Mouse (Mus musculus) neural tube, postnatal 0 days (tissue): ENCODE results near the gene Cstf3. TPM values are rescaled to one million over a fixed set of nuclear protein-coding genes. Genes with fewer than 3 reads are reported as not detected.

Experiments used
- polyA plus RNA-seq: library from polyadenylated mRNA; unstranded; fragments of >200 nt; fragmentation: Nextera tagmentation; extraction: Ambion mirVana; gene quantifications from 2 replicates; pipeline ENCODE4 v1.2.1, GENCODE M21; 2015

The Cstf3 gene
- polyA plus RNA-seq: 58.7 and 59.4 TPM in 2 replicates

DNA sequence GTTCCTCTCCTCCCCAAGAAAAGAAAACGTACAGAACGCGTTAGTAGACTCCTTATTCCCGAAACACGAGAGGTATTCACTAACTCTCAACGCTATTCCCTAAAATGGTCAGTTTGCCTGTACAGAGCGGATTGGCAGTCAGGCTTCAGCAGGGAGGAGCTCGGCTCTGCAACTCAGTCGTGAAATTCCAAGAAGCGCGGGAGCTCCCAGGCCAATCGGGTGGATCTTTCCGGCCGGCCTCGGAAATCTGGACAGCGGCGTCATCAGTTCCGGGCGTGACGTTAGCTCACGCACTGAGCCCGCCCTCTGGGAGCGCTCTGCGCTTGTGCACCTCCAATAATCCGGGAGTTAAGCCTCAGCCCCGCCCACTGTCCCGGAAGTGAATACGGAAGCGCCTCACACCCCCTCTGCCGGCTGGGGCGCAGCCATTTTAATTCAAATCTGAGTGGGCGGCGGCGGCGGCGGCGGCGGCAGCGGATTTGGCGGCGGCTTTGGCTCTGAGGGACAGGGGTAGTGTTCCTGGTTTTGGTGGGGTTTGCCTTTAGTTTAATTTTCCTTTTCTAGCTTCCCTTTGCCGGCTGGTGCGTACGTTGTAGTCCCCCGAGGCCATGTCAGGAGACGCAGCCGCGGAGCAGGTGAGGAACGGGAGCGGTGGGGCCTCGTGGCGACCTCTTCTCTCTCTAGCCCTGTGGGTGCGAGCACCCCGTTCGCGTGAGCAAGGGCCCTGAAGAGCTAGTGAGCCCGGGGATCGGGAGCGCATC, at the start of gene Cstf3:
Cstf3 (plus strand) TSS at position 456 of the 761 bp plus-strand sequence.

DNA sequence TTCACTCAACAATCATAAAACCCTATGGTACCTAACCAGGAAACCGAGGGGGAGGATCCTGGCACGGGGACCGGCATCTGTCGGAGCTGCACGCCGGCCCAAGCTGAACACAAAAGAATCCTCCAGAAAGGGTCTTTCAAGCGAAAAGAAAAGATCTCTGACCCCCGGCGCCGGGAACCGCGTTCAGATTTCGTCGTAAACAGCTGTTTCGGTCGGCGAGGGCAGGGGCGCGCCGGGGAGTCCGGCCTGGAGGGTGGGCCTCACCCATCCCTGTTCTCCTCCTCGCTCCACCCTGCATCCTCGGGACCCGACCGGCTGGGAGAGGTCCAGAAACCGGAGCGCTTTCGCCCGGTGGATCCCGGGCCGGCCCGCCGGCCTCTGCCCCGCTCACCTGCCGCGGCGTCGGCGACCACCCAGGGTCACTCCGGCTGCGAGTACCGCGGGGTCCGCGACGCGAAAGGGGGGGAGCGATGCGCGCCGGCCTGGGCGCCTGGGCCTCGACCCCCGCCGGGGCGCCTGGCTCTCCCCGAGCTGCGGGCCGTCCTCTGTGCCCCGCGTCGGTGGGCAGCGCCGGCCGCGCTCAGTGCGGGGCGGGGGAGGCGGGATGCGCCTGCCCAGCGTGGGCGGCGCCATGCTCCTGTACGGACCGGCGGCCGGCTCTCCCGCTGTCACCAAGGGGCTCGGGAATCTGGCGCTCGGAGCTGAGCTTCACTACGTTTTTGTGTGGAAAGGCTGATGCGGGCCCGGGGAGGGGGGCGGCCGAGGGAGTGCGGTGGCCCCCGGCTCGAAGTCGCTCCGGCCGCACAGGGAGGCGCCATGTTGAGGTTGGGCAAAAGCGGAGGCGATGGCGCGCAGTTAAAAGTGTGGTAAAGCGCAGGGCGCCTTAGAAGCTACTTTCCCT, 121.5 kb downstream of the Cstf3 start, which contains the start of gene Tcp11l1:
Tcp11l1 (minus strand) TSS at position 585 of the 901 bp plus-strand sequence.

Other genes starting within 250 kb of the Cstf3 start
- gene D430041D05Rik, start 179.5 kb upstream of the Cstf3 start, polyA plus RNA-seq: 6.8 and 8.8 TPM in 2 replicates
- gene Hipk3, start 96.1 kb upstream of the Cstf3 start, polyA plus RNA-seq: 7.8 and 8.3 TPM in 2 replicates
- 60.2 and 65.9 TPM in 2 replicates for gene Tcp11l1, start 121.6 kb downstream of the Cstf3 start, polyA plus RNA-seq
- not detected in 2 replicates for gene Pin1rt1, start 125.9 kb downstream of the Cstf3 start, polyA plus RNA-seq
- gene Depdc7, start 152.4 kb downstream of the Cstf3 start, polyA plus RNA-seq: 2.5 and 2.8 TPM in 2 replicates
- gene Qser1, start 226.2 kb downstream of the Cstf3 start, polyA plus RNA-seq: 3.3 and 3.9 TPM in 2 replicates